Mouse (Mus musculus): ENCODE measurements around the gene Zfp385c. TPM values are rescaled to one million over a fixed set of nuclear protein-coding genes. Genes with fewer than 3 reads are reported as not detected.

Gene Zfp385c
- total and polyA plus RNA-seq, 3 experiments, result 0.12 to 0.15 TPM; not detected in 1

GRCm38 (mm10) chr11:100651205-100651604 is 41.0 kb downstream of the Zfp385c start:
- Histone ChIP-seq H3K9me3 (replicated peaks; ENCODE audit: insufficient read depth, low read length) (no peaks in the 10 kb centered on the region), H3K27ac (ENCODE audit: control insufficient read depth, low read depth, low read length) (no peak overlapping the region), H3K27me3 (ENCODE audit: control insufficient read depth in 1 of 2, insufficient read depth in 2 of 2, low read length in 2 of 2) (peaks cover 2 to 6% of the 10 kb centered on the region in 2 experiments), H3K36me3 (ENCODE audit: control insufficient read depth in 1 of 2, insufficient read depth in 2 of 2, low read length in 2 of 2) (no peaks in the 10 kb centered on the region), H3K4me3 (ENCODE audit: control insufficient read depth in 1 of 2, insufficient read depth in 1 of 2, low read depth in 2 of 2, low read length in 2 of 2) (no peak overlapping the region), H3K9ac (ENCODE audit: control insufficient read depth, low read depth, low read length, poor library complexity, severe bottlenecking) (no peak overlapping the region), H3K4me1 (ENCODE audit: control insufficient read depth in 1 of 2, insufficient read depth in 2 of 2, low read length in 2 of 2) (no peaks in the 10 kb centered on the region), H3K79me2 (ENCODE audit: control insufficient read depth, insufficient read depth, low read length, poor library complexity) (no peaks in the 10 kb centered on the region)
- TF ChIP-seq GATA1 (IDR thresholded peaks at IDR 0.05; ENCODE audit: low read depth, low read length) (no peak), USF2 (IDR thresholded peaks at IDR 0.05; ENCODE audit: borderline replicate concordance in 1 of 2, insufficient read depth in 1 of 2, low read depth in 1 of 2, low read length in 2 of 2) (no peak), KAT2A (conservative IDR thresholded peaks at IDR 0.05; ENCODE audit: low read depth, low read length) (no peak), JUND (IDR thresholded peaks at IDR 0.05; ENCODE audit: low read depth, low read length) (no peak), POLR2AphosphoS5 (IDR thresholded peaks at IDR 0.05; ENCODE audit: borderline replicate concordance, low read depth, low read length) (no peak), MAX (IDR thresholded peaks at IDR 0.05; ENCODE audit: low read length) (no peak), ZKSCAN1 (IDR thresholded peaks at IDR 0.05; ENCODE audit: low read depth, low read length) (no peak), SIN3A (IDR thresholded peaks at IDR 0.05; ENCODE audit: low read length) (no peak), CHD1 (IDR thresholded peaks at IDR 0.05; ENCODE audit: low read depth, low read length) (no peak), ZNF384 (IDR thresholded peaks at IDR 0.05; ENCODE audit: low read depth, low read length) (no peak), NRF1 (IDR thresholded peaks at IDR 0.05; ENCODE audit: insufficient read depth, low read depth, low read length, poor library complexity, severe bottlenecking) (no peak), TCF12 (IDR thresholded peaks at IDR 0.05; ENCODE audit: low read depth, low read length) (no peak), GABPA (IDR thresholded peaks at IDR 0.05; ENCODE audit: low read depth, low read length) (no peak), E2F4 (IDR thresholded peaks at IDR 0.05; ENCODE audit: borderline replicate concordance, low read depth, low read length) (no peak), TBP (IDR thresholded peaks at IDR 0.05; ENCODE audit: low read depth, low read length) (no peak), RAD21 (IDR thresholded peaks at IDR 0.05; ENCODE audit: low read depth, low read length) (no peak), MAZ (IDR thresholded peaks at IDR 0.05; ENCODE audit: low read depth, low read length) (no peak), MYB (IDR thresholded peaks at IDR 0.05; ENCODE audit: low read depth, low read length) (no peak), ETS1 (IDR thresholded peaks at IDR 0.05; ENCODE audit: low read depth, low read length) (no peak)
- no peak for DNase-seq (ENCODE audit: low read depth, low spot score)

GRCm38 (mm10) chr11:100648405-100648804 is 43.9 kb downstream of the Zfp385c start:
- no peak overlapping the region for H3K9ac ChIP-seq (ENCODE audit: control insufficient read depth, low read depth, low read length, poor library complexity, severe bottlenecking)
- no peak for DNase-seq (ENCODE audit: low read depth, low spot score)
- no peaks in the 10 kb centered on the region for H3K79me2 ChIP-seq (ENCODE audit: control insufficient read depth, insufficient read depth, low read length, poor library complexity)
- no peak for TF ChIP-seq UBTF (IDR thresholded peaks at IDR 0.05; ENCODE audit: borderline replicate concordance, insufficient read depth, low read depth, low read length)
- TF ChIP-seq CHD1 (IDR thresholded peaks at IDR 0.05; ENCODE audit: low read depth, low read length), result no peak
- no peaks in the 10 kb centered on the region for H3K9me3 ChIP-seq (replicated peaks; ENCODE audit: insufficient read depth, low read length)
- H3K36me3 ChIP-seq (ENCODE audit: control insufficient read depth in 1 of 2, insufficient read depth in 2 of 2, low read length in 2 of 2), result no peaks in the 10 kb centered on the region
- no peak overlapping the region for H3K27ac ChIP-seq (ENCODE audit: control insufficient read depth, low read depth, low read length)
- no peaks in the 10 kb centered on the region for H3K4me1 ChIP-seq (ENCODE audit: control insufficient read depth in 1 of 2, insufficient read depth in 2 of 2, low read length in 2 of 2)
- H3K27me3 ChIP-seq (ENCODE audit: control insufficient read depth in 1 of 2, insufficient read depth in 2 of 2, low read length in 2 of 2), result peaks cover 2 to 12% of the 10 kb centered on the region in 2 experiments
- no peak overlapping the region for H3K4me3 ChIP-seq (ENCODE audit: control insufficient read depth in 1 of 2, insufficient read depth in 1 of 2, low read depth in 2 of 2, low read length in 2 of 2)

All from MEL (cell line).